Mouse (Mus musculus) intestine, embryonic 15.5 days (tissue): ENCODE measurements around the gene Higd2a. TPM values are rescaled to one million over a fixed set of nuclear protein-coding genes. Genes with fewer than 3 reads are reported as not detected.
A peak's percentile ranks its signal among the peaks of the same experiment; 100 is the strongest.
"Not testable (repeated sequence)": the region's sequence is repeated elsewhere in the genome, so short reads cannot be mapped to it uniquely, and the experiment has no call there.

Experiments used
- ATAC-seq: fragments of 200-750 bp; cut with Nextera tagmentation; 2 replicates; pipeline ENCODE4 v1.8.0; 2017; ENCODE audit warnings: moderate TSS enrichment, moderate library complexity
- H3K27ac ChIP-seq: fragments of 300-500 bp; sonication (generic); 2 replicates; pipeline ENCODE4 v1.5.1; 2015; ENCODE audit warnings: mild to moderate bottlenecking, inconsistent platforms
- H3K27me3 ChIP-seq: fragments of 300-500 bp; sonication (generic); replicated peaks from 2 replicates; pipeline ENCODE4 v1.6.1; 2015; ENCODE audit warnings: inconsistent platforms
- H3K36me3 ChIP-seq: fragments of 300-500 bp; sonication (generic); 2 replicates; pipeline ENCODE4 v1.6.1; 2015; ENCODE audit warnings: inconsistent platforms
- H3K4me1 ChIP-seq: fragments of 300-500 bp; sonication (generic); replicated peaks from 2 replicates; pipeline ENCODE4 v1.6.1; 2015; ENCODE audit warnings: inconsistent platforms
- H3K4me2 ChIP-seq: fragments of 300-500 bp; sonication (generic); replicated peaks from 2 replicates; pipeline ENCODE4 v1.6.1; 2015; ENCODE audit warnings: mild to moderate bottlenecking, inconsistent platforms
- H3K4me3 ChIP-seq: fragments of 300-500 bp; sonication (generic); replicated peaks from 2 replicates; pipeline ENCODE4 v1.5.1; 2015; ENCODE audit warnings: inconsistent platforms
- H3K9ac ChIP-seq: fragments of 300-500 bp; sonication (generic); 2 replicates; pipeline ENCODE4 v1.6.1; 2015; ENCODE audit warnings: inconsistent platforms
- H3K9me3 ChIP-seq: fragments of 300-500 bp; sonication (generic); 2 replicates; pipeline ENCODE4 v1.6.1; 2016; ENCODE audit warnings: inconsistent platforms
- WGBS: fragments of 180-500 bp; shearing (Covaris S2); methylation state at CpG from one replicate; pipeline ENCODE4 v1.1.7; 2015; 5-methylcytosine and 5-hydroxymethylcytosine counted together
- polyA plus RNA-seq: library from polyadenylated mRNA; unstranded; fragments of >200 nt; fragmentation: Nextera tagmentation; extraction: Ambion mirVana; gene quantifications from 2 replicates; pipeline ENCODE4 v1.2.1, GENCODE M21; 2015

The Higd2a gene
- polyA plus RNA-seq, 1 experiment from 2014 or later: 239 TPM

- H3K4me3 ChIP-seq: no peak overlapping the region
- H3K27ac ChIP-seq: 0 out of 2 replicates have a peak overlapping the region, but pooled peaks have one; percentile 46
- H3K9ac ChIP-seq: no peak overlapping the region
- WGBS: 35% methylated on average over 8 of the region's 8 CpGs
- peak overlapping the region; percentile 17; the same call in 1 of the 2 replicates for H3K4me2 ChIP-seq
- H3K27me3 ChIP-seq: no peaks in the 10 kb centered on the region
- peaks cover 10% of the 10 kb centered on the region; the same call in 1 of the 2 replicates for H3K4me1 ChIP-seq
- H3K36me3 ChIP-seq: no peaks in the 10 kb centered on the region
- H3K9me3 ChIP-seq: no peaks in the 10 kb centered on the region
- ATAC-seq: no peak
These were observed 18.7 kb downstream of the Higd2a start for GRCm38 (mm10) chr13:54608666-54609065.

DNA sequence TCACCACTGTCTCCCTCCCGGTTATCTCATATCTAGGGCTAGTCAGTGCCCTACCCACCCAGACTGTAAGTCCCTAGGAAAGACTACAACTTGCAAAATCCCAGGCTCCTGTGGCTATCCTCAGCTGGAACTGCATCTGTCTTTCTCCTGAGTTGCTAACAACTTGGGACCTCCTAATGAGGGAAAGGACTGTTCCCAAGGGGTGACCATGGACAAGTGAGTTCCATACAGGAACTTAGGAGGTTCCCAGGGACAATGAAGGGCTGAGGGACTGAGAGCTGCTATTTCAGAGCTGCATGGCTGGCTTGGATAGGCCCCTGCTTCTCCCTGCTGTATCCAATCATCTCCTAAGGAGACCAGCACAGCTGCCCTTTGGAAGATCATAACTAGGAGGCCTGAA, 19.3 kb downstream of the Higd2a start:
- no peak for ATAC-seq
- H3K4me2 ChIP-seq: peak overlapping the region; percentile 17; the same call in 1 of the 2 replicates
- H3K9ac ChIP-seq: no peak overlapping the region
- H3K36me3 ChIP-seq: no peaks in the 10 kb centered on the region
- no peaks in the 10 kb centered on the region for H3K9me3 ChIP-seq
- WGBS: 34% methylated on average over 1 of the region's 1 CpGs
- H3K4me3 ChIP-seq: no peak overlapping the region
- H3K27me3 ChIP-seq: no peaks in the 10 kb centered on the region
- peaks cover 9% of the 10 kb centered on the region; the same call in 1 of the 2 replicates for H3K4me1 ChIP-seq
- 0 out of 2 replicates have a peak overlapping the region, but pooled peaks have one; percentile 46 for H3K27ac ChIP-seq

DNA sequence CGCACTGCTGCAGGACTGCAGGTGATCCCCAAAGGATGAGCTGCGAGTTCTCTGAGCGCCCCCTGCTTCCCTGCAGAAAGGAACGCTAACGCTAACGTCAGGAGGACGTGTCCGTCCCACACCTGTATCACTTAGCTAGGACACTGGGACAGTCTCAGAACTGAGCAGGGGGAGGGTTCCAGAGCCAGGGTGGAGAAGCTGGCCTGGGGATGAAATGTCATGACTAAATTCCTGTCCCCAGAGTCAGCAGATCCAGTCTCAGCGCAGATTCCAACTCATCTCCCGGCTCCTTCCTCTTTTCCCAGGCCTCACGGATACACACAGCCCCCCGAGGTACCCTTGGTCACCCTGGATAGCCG, 20.6 kb downstream of the Higd2a start:
- H3K27ac ChIP-seq: peak overlapping the region; percentile 71
- peak overlapping the region; percentile 77 for H3K4me3 ChIP-seq
- H3K4me2 ChIP-seq: peak overlapping the region; percentile 95
- ATAC-seq: peak; percentile 50
- H3K4me1 ChIP-seq: peaks cover 6% of the 10 kb centered on the region; the same call in 1 of the 2 replicates
- no peaks in the 10 kb centered on the region for H3K9me3 ChIP-seq
- peak overlapping the region; percentile 79 for H3K9ac ChIP-seq
- WGBS: 8% methylated on average over 13 of the region's 13 CpGs
- H3K27me3 ChIP-seq: no peaks in the 10 kb centered on the region
- H3K36me3 ChIP-seq: no peaks in the 10 kb centered on the region

GRCm38 (mm10) chr13:54610972-54611754, 21.2 kb downstream of the Higd2a start, which contains the start of gene Cltb:
Gene Cltb, minus strand, starts transcription at chr13:54611344.
- Histone ChIP-seq H3K9ac (peak within 1 kb of the TSS; percentile 79), H3K27ac (peak within 1 kb of the TSS; percentile 71), H3K4me2 (peak within 1 kb of the TSS; percentile 95), H3K9me3 (no peaks in the 10 kb centered on the region), H3K36me3 (no peaks in the 10 kb centered on the region), H3K4me1 (peaks cover 6% of the 10 kb centered on the region; the same call in 1 of the 2 replicates), H3K27me3 (no peaks in the 10 kb centered on the region), H3K4me3 (peak within 1 kb of the TSS; percentile 77)
- peak; percentile 85 for ATAC-seq
- under 1% methylated on average over 66 of the region's 66 CpGs for WGBS

DNA sequence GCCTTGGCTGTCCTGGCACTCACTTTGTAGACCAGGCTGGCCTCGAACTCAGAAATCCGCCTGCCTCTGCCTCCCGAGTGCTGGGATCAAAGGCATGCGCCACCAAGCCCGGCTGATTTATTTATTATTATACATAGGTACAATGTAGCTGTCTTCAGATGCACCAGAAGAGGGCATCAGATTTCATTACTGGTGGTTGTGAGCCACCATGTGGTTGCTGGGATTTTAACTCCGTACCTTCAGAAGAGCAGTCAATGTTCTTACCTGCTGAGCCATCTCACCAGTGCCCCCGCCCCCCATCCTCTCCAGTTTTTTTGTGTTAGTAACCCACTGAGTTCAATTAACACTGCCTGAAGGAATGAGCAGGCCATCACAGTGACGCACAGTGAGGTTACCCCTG, 23.1 kb downstream of the Higd2a start:
- not testable (repeated sequence) for H3K27me3 ChIP-seq, H3K36me3 ChIP-seq, H3K4me2 ChIP-seq, ATAC-seq, H3K4me3 ChIP-seq, H3K27ac ChIP-seq, H3K9ac ChIP-seq, H3K4me1 ChIP-seq, H3K9me3 ChIP-seq
- 77% methylated on average over 8 of the region's 8 CpGs for WGBS

- Histone ChIP-seq H3K27me3 (no peaks in the 10 kb centered on the region), H3K9ac (no peak overlapping the region), H3K4me3 (no peak overlapping the region), H3K36me3 (no peaks in the 10 kb centered on the region), H3K4me2 (no peak overlapping the region), H3K4me1 (0 out of 2 replicates have a peak, but pooled peaks cover 3% of the 10 kb centered on the region), H3K9me3 (no peaks in the 10 kb centered on the region), H3K27ac (no peak overlapping the region)
- WGBS: 76% methylated on average over 8 of the region's 8 CpGs
- ATAC-seq: no peak
These were observed 26.3 kb downstream of the Higd2a start for GRCm38 (mm10) chr13:54616307-54616706.

DNA sequence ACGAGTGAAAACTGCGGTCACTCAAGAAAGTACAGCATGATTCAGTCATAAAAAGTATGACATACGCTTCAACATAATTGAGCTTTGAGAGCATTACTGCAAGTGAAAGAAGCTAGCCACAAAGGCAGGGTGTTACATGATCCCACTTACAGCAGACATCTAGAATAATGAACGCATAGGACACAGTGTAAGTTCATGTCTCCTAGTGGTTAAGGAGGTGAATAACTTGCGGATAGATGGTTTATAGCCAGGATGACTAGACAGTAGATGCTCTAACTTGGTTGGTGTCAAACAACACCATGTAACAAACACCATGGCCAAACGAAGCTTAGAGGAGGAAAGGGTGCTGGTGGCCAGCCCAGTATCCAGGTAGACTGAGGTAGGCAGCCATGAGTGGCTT, 27.0 kb downstream of the Higd2a start:
- Histone ChIP-seq H3K4me2 (no peak overlapping the region), H3K9me3 (no peaks in the 10 kb centered on the region), H3K27ac (no peak overlapping the region), H3K36me3 (no peaks in the 10 kb centered on the region), H3K4me1 (no peaks in the 10 kb centered on the region), H3K4me3 (no peak overlapping the region), H3K9ac (no peak overlapping the region), H3K27me3 (no peaks in the 10 kb centered on the region)
- 69% methylated on average over 6 of the region's 6 CpGs for WGBS
- no peak for ATAC-seq

DNA sequence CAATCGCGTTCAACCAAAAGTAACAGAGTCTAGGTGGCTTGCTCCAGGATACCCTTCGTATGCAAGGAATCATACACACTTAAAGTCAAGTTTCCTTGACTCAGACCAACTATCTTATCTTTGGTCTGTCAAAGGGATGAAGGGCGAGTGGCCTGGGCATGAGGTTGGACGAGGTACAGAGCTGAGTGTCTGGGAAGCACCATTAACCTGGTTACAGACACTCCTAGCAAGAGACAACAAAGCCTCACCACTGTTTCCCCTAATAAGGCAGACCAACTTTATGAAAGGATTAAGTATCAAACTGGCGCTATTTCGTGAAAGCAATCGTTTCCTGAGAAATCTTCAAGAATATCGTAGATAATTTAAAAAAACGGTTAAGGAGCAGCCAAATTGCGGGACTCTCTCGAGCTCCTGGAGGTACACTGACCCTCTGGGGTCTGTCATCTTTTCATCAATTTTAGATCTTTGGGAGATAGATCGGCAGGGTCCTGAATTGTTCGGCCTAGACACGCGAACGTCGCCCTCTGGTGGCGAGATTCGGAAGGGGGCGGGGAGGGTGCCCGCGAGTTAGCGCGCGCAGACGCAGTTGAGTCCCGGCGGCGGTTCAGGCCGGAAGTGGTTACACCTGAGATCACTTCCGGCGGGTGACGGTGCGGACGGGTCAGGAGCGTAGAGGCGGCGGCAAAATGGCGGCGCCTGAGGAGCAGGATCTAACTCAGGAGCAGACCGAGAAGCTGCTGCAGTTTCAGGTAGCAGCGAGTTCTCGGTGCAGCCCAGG, 31.3 kb downstream of the Higd2a start, which contains the start of gene Faf2:
TSS of gene Faf2 (plus strand) at position 630 of the 778 bp plus-strand sequence.
- Histone ChIP-seq H3K9me3 (no peaks in the 10 kb centered on the region), H3K27me3 (no peaks in the 10 kb centered on the region), H3K4me3 (peak within 1 kb of the TSS; percentile 92), H3K9ac (peak within 1 kb of the TSS; percentile 96), H3K36me3 (no peaks in the 10 kb centered on the region), H3K4me1 (peaks cover 10% of the 10 kb centered on the region), H3K27ac (peak within 1 kb of the TSS; percentile 85), H3K4me2 (peak within 1 kb of the TSS; percentile 79)
- ATAC-seq: peak; percentile 99
- WGBS: 10% methylated on average over 44 of the region's 44 CpGs

GRCm38 (mm10) chr13:54621960-54622521, 32.0 kb downstream of the Higd2a start:
- peak overlapping the region; percentile 96 for H3K9ac ChIP-seq
- peak; percentile 76 for ATAC-seq
- no peaks in the 10 kb centered on the region for H3K27me3 ChIP-seq
- H3K4me2 ChIP-seq: peak overlapping the region; percentile 79
- peak overlapping the region; percentile 85 for H3K27ac ChIP-seq
- under 1% methylated on average over 27 of the region's 27 CpGs for WGBS
- peaks cover 10% of the 10 kb centered on the region for H3K4me1 ChIP-seq
- H3K4me3 ChIP-seq: peak overlapping the region; percentile 92
- H3K9me3 ChIP-seq: no peaks in the 10 kb centered on the region
- no peaks in the 10 kb centered on the region for H3K36me3 ChIP-seq

DNA sequence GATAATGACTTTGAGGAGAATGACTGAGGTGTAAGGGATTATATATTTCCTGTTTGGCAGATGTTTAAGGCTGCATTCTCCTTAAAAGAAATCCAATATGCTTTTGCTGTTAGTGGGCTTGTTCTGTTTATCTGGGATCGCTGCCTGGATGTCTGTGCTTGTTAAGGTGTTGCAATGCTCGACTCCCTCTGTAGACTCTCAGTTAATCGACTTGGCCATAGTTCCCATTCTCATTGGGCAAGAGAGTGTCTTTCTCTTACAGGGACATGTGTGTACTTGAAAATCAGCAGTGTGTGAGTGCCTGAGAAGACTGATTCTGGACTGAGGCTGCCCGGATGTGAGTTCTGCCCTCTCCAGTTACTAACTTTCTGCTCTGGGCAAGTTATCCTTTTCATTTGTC, 39.1 kb downstream of the Higd2a start:
- no peak overlapping the region for H3K4me3 ChIP-seq
- H3K9me3 ChIP-seq: no peaks in the 10 kb centered on the region
- no peak for ATAC-seq
- no peaks in the 10 kb centered on the region for H3K4me1 ChIP-seq
- no peaks in the 10 kb centered on the region for H3K27me3 ChIP-seq
- no peak overlapping the region for H3K9ac ChIP-seq
- H3K27ac ChIP-seq: no peak overlapping the region
- WGBS: 86% methylated on average over 4 of the region's 4 CpGs
- no peak overlapping the region for H3K4me2 ChIP-seq
- no peaks in the 10 kb centered on the region for H3K36me3 ChIP-seq

DNA sequence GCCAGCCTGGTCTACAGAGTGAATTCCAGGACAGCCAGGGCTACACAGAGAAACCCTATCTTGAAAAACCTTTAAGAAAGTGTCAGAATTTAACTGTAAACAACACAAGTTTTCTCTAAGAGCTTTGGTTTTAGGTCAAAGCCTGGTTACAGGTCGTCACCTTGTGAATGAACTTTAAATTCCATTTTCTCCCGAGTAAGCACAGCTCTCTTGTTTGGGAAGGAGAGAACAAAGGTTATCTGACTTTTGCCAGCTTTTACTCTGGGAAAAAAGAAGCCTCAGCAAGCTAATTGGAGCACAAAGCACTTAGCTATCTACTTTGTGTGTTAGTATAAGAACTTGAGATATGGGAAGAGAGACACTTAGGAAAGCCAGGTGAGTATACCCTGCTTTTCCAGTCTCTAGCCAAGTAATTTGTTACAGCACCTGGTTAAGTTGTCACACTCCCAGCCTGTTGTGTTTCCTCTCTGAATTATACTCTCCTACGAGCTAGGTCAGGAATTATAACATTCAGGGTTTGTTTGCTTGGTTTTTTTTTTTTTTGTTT, 42.8 kb downstream of the Higd2a start:
- Histone ChIP-seq H3K9me3 (no peaks in the 10 kb centered on the region), H3K4me1 (no peaks in the 10 kb centered on the region), H3K27ac (no peak overlapping the region), H3K27me3 (no peaks in the 10 kb centered on the region), H3K4me2 (no peak overlapping the region), H3K36me3 (no peaks in the 10 kb centered on the region), H3K4me3 (no peak overlapping the region), H3K9ac (no peak overlapping the region)
- 57% methylated on average over 3 of the region's 3 CpGs for WGBS
- no peak for ATAC-seq

GRCm38 (mm10) chr13:54635011-54635410, 45.0 kb downstream of the Higd2a start:
- H3K4me1 ChIP-seq: no peaks in the 10 kb centered on the region
- H3K4me3 ChIP-seq: no peak overlapping the region
- ATAC-seq: no peak
- 93% methylated on average over 3 of the region's 3 CpGs for WGBS
- H3K9ac ChIP-seq: no peak overlapping the region
- H3K36me3 ChIP-seq: peaks cover under 1% of the 10 kb centered on the region; the same call in 1 of the 2 replicates
- H3K4me2 ChIP-seq: no peak overlapping the region
- H3K27ac ChIP-seq: no peak overlapping the region
- H3K9me3 ChIP-seq: no peaks in the 10 kb centered on the region
- no peaks in the 10 kb centered on the region for H3K27me3 ChIP-seq
